Mouse (Mus musculus): ENCODE data around the gene Rbm42. TPM values are rescaled to one million over a fixed set of nuclear protein-coding genes. Genes with fewer than 3 reads are reported as not detected.
A peak's percentile ranks its signal among the peaks of the same experiment; 100 is the strongest.

Rbm42 gene
- polyA plus RNA-seq, 1 experiment from 2014 or later, result 79.5 TPM

GRCm38 (mm10) chr7:30598786-30599185, 51.3 kb downstream of the Rbm42 start, which contains the start of gene Zbtb32:
Zbtb32 (minus strand) TSS chr7:30598909.
- Histone ChIP-seq H3K4me3 (no peak within 1 kb of the TSS), H3K4me1 (peaks cover 15% of the 10 kb centered on the region), H3K27ac (replicated peaks) (no peak within 1 kb of the TSS), H3K27me3 (replicated peaks) (peaks cover 30% of the 10 kb centered on the region), H3K4me2 (peak within 1 kb of the TSS; percentile 49; the same call in 1 of the 2 replicates), H3K36me3 (no peaks in the 10 kb centered on the region), H3K9me3 (no peaks in the 10 kb centered on the region), H3K9ac (no peak within 1 kb of the TSS)
- ATAC-seq (ENCODE audit: extremely low read depth, insufficient number of reproducible peaks, low FRiP score, low TSS enrichment), result no peak
- 88% methylated on average over 12 of the region's 12 CpGs for WGBS

GRCm38 (mm10) chr7:30596811-30597210, 53.3 kb downstream of the Rbm42 start:
- no peak overlapping the region for H3K4me3 ChIP-seq
- H3K27me3 ChIP-seq (replicated peaks), result peaks cover 30% of the 10 kb centered on the region
- H3K4me1 ChIP-seq, result peaks cover 12% of the 10 kb centered on the region
- ATAC-seq (ENCODE audit: extremely low read depth, insufficient number of reproducible peaks, low FRiP score, low TSS enrichment), result no peak
- WGBS, result 72% methylated on average over 5 of the region's 5 CpGs
- no peaks in the 10 kb centered on the region for H3K36me3 ChIP-seq
- H3K9ac ChIP-seq, result no peak overlapping the region
- H3K9me3 ChIP-seq, result no peaks in the 10 kb centered on the region
- no peak overlapping the region for H3K4me2 ChIP-seq
- H3K27ac ChIP-seq (replicated peaks), result no peak overlapping the region

- no peak overlapping the region for H3K4me3 ChIP-seq
- no peaks in the 10 kb centered on the region for H3K9me3 ChIP-seq
- H3K4me2 ChIP-seq, result no peak overlapping the region
- no peak overlapping the region for H3K27ac ChIP-seq (replicated peaks)
- no peak overlapping the region for H3K9ac ChIP-seq
- WGBS, result 72% methylated on average over 5 of the region's 5 CpGs
- no peak for ATAC-seq (ENCODE audit: extremely low read depth, insufficient number of reproducible peaks, low FRiP score, low TSS enrichment)
- H3K36me3 ChIP-seq, result no peaks in the 10 kb centered on the region
- H3K4me1 ChIP-seq, result peaks cover 12% of the 10 kb centered on the region
- H3K27me3 ChIP-seq (replicated peaks), result peaks cover 30% of the 10 kb centered on the region
Measured at GRCm38 (mm10) chr7:30596093-30596492, 54.0 kb downstream of the Rbm42 start.

GRCm38 (mm10) chr7:30594510-30595024, 55.5 kb downstream of the Rbm42 start:
- no peaks in the 10 kb centered on the region for H3K36me3 ChIP-seq
- no peak overlapping the region for H3K4me2 ChIP-seq
- no peak for ATAC-seq (ENCODE audit: extremely low read depth, insufficient number of reproducible peaks, low FRiP score, low TSS enrichment)
- peaks cover 30% of the 10 kb centered on the region for H3K27me3 ChIP-seq (replicated peaks)
- H3K4me1 ChIP-seq, result peaks cover 9% of the 10 kb centered on the region
- H3K4me3 ChIP-seq, result no peak overlapping the region
- no peaks in the 10 kb centered on the region for H3K9me3 ChIP-seq
- H3K9ac ChIP-seq, result no peak overlapping the region
- 53% methylated on average over 4 of the region's 4 CpGs for WGBS
- no peak overlapping the region for H3K27ac ChIP-seq (replicated peaks)

- Histone ChIP-seq H3K9me3 (no peaks in the 10 kb centered on the region), H3K27me3 (replicated peaks) (peaks cover 28% of the 10 kb centered on the region), H3K4me1 (peaks cover 8% of the 10 kb centered on the region), H3K4me2 (no peak overlapping the region), H3K9ac (no peak overlapping the region), H3K36me3 (no peaks in the 10 kb centered on the region), H3K27ac (replicated peaks) (no peak overlapping the region), H3K4me3 (no peak overlapping the region)
- WGBS, result 67% methylated on average over 10 of the region's 10 CpGs
- no peak for ATAC-seq (ENCODE audit: extremely low read depth, insufficient number of reproducible peaks, low FRiP score, low TSS enrichment)
Measured at GRCm38 (mm10) chr7:30593579-30594509, 56.3 kb downstream of the Rbm42 start.

GRCm38 (mm10) chr7:30592772-30593423, 57.2 kb downstream of the Rbm42 start:
- ATAC-seq (ENCODE audit: extremely low read depth, insufficient number of reproducible peaks, low FRiP score, low TSS enrichment), result no peak
- Histone ChIP-seq H3K9ac (no peak overlapping the region), H3K36me3 (no peaks in the 10 kb centered on the region), H3K9me3 (no peaks in the 10 kb centered on the region), H3K4me2 (no peak overlapping the region), H3K4me3 (no peak overlapping the region), H3K4me1 (peaks cover 8% of the 10 kb centered on the region), H3K27ac (replicated peaks) (no peak overlapping the region), H3K27me3 (replicated peaks) (peaks cover 26% of the 10 kb centered on the region)
- WGBS, result 34% methylated on average over 5 of the region's 5 CpGs

- no peak overlapping the region for H3K4me3 ChIP-seq
- H3K9ac ChIP-seq, result 0 out of 2 replicates have a peak overlapping the region, but pooled peaks have one; percentile 7
- no peaks in the 10 kb centered on the region for H3K9me3 ChIP-seq
- no peak overlapping the region for H3K4me2 ChIP-seq
- H3K36me3 ChIP-seq, result peaks cover 4% of the 10 kb centered on the region
- 50% methylated on average over 4 of the region's 4 CpGs for WGBS
- no peak overlapping the region for H3K27ac ChIP-seq (replicated peaks)
- no peak for ATAC-seq (ENCODE audit: extremely low read depth, insufficient number of reproducible peaks, low FRiP score, low TSS enrichment)
- H3K4me1 ChIP-seq, result peaks cover 20% of the 10 kb centered on the region
- peaks cover 17% of the 10 kb centered on the region for H3K27me3 ChIP-seq (replicated peaks)
Measured at GRCm38 (mm10) chr7:30591605-30591951, 58.5 kb downstream of the Rbm42 start.

Other genes with a start within 250 kb of the Rbm42 start
- gene Tyrobp, start 236.6 kb downstream of the Rbm42 start, polyA plus RNA-seq (2015; fragmentation: Nextera tagmentation; extraction: Ambion mirVana), result 27.8 and 28.7 TPM in 2 replicates
- 0.66 and 0.90 TPM in 2 replicates for gene Hcst, start 230.5 kb downstream of the Rbm42 start, polyA plus RNA-seq (2015; fragmentation: Nextera tagmentation; extraction: Ambion mirVana)
- gene Nfkbid, start 228.6 kb downstream of the Rbm42 start, polyA plus RNA-seq (2015; fragmentation: Nextera tagmentation; extraction: Ambion mirVana), result 1.2 and 1.4 TPM in 2 replicates
- 26.8 and 29.5 TPM in 2 replicates for gene Aplp1, start 204.8 kb downstream of the Rbm42 start, polyA plus RNA-seq (2015; fragmentation: Nextera tagmentation; extraction: Ambion mirVana)
- 0.45 and 0.49 TPM in 2 replicates for gene Kirrel2, start 192.6 kb downstream of the Rbm42 start, polyA plus RNA-seq (2015; fragmentation: Nextera tagmentation; extraction: Ambion mirVana)
- gene Nphs1, start 192.0 kb downstream of the Rbm42 start, polyA plus RNA-seq (2015; fragmentation: Nextera tagmentation; extraction: Ambion mirVana), result 0.12 TPM in 1 of 2 replicates, not detected in the other
- 0.13 and 1.0 TPM in 2 replicates for gene Prodh2, start 156.7 kb downstream of the Rbm42 start, polyA plus RNA-seq (2015; fragmentation: Nextera tagmentation; extraction: Ambion mirVana)
- 8.0 and 9.3 TPM in 2 replicates for gene Arhgap33, start 115.3 kb downstream of the Rbm42 start, polyA plus RNA-seq (2015; fragmentation: Nextera tagmentation; extraction: Ambion mirVana)
- gene Hspb6, start 98.1 kb downstream of the Rbm42 start, polyA plus RNA-seq (2015; fragmentation: Nextera tagmentation; extraction: Ambion mirVana), result 76.6 and 86.4 TPM in 2 replicates
- 8.7 and 9.6 TPM in 2 replicates for gene Proser3, start 98.0 kb downstream of the Rbm42 start, polyA plus RNA-seq (2015; fragmentation: Nextera tagmentation; extraction: Ambion mirVana)
- gene Lin37, start 90.5 kb downstream of the Rbm42 start, polyA plus RNA-seq (2015; fragmentation: Nextera tagmentation; extraction: Ambion mirVana), result 31.0 and 36.9 TPM in 2 replicates
- gene U2af1l4, start 87.0 kb downstream of the Rbm42 start, polyA plus RNA-seq (2015; fragmentation: Nextera tagmentation; extraction: Ambion mirVana), result 85.6 and 92.3 TPM in 2 replicates
- gene Gm49396, start 87.0 kb downstream of the Rbm42 start, polyA plus RNA-seq (2015; fragmentation: Nextera tagmentation; extraction: Ambion mirVana), result 7.4 and 8.4 TPM in 2 replicates
- 114 and 116 TPM in 2 replicates for gene Psenen, start 86.7 kb downstream of the Rbm42 start, polyA plus RNA-seq (2015; fragmentation: Nextera tagmentation; extraction: Ambion mirVana)
- 3.5 and 3.6 TPM in 2 replicates for gene Igflr1, start 84.9 kb downstream of the Rbm42 start, polyA plus RNA-seq (2015; fragmentation: Nextera tagmentation; extraction: Ambion mirVana)
- gene Kmt2b, start 61.6 kb downstream of the Rbm42 start, polyA plus RNA-seq (2015; fragmentation: Nextera tagmentation; extraction: Ambion mirVana), result 4.4 and 5.7 TPM in 2 replicates
- gene Zbtb32, start 51.4 kb downstream of the Rbm42 start, polyA plus RNA-seq (2015; fragmentation: Nextera tagmentation; extraction: Ambion mirVana), result 0.13 and 0.19 TPM in 2 replicates
- 0.33 and 0.37 TPM in 2 replicates for gene Upk1a, start 37.5 kb downstream of the Rbm42 start, polyA plus RNA-seq (2015; fragmentation: Nextera tagmentation; extraction: Ambion mirVana)
- 1,963 and 2,109 TPM in 2 replicates for gene Cox6b1, start 24.2 kb downstream of the Rbm42 start, polyA plus RNA-seq (2015; fragmentation: Nextera tagmentation; extraction: Ambion mirVana)
- gene Etv2, start 14.5 kb downstream of the Rbm42 start, polyA plus RNA-seq (2015; fragmentation: Nextera tagmentation; extraction: Ambion mirVana), result 0.33 and 0.37 TPM in 2 replicates
- 30.1 and 32.3 TPM in 2 replicates for gene Haus5, start 14.7 kb upstream of the Rbm42 start, polyA plus RNA-seq (2015; fragmentation: Nextera tagmentation; extraction: Ambion mirVana)
- not detected in 2 replicates for gene Pmis2, start 21.3 kb upstream of the Rbm42 start, polyA plus RNA-seq (2015; fragmentation: Nextera tagmentation; extraction: Ambion mirVana)
- 1.9 TPM in 2 replicates for gene 2200002J24Rik, start 48.6 kb upstream of the Rbm42 start, polyA plus RNA-seq (2015; fragmentation: Nextera tagmentation; extraction: Ambion mirVana)
- 0.46 and 1.0 TPM in 2 replicates for gene Atp4a, start 61.9 kb upstream of the Rbm42 start, polyA plus RNA-seq (2015; fragmentation: Nextera tagmentation; extraction: Ambion mirVana)
- gene Tmem147, start 79.2 kb upstream of the Rbm42 start, polyA plus RNA-seq (2015; fragmentation: Nextera tagmentation; extraction: Ambion mirVana), result 165 and 182 TPM in 2 replicates
- gene Gapdhs, start 93.4 kb upstream of the Rbm42 start, polyA plus RNA-seq (2015; fragmentation: Nextera tagmentation; extraction: Ambion mirVana), result 0.20 and 0.64 TPM in 2 replicates
- gene Sbsn, start 101.2 kb upstream of the Rbm42 start, polyA plus RNA-seq (2015; fragmentation: Nextera tagmentation; extraction: Ambion mirVana), result 0.47 and 0.68 TPM in 2 replicates
- gene Dmkn, start 113.4 kb upstream of the Rbm42 start, polyA plus RNA-seq (2015; fragmentation: Nextera tagmentation; extraction: Ambion mirVana), result 0.71 and 1.2 TPM in 2 replicates
- gene Krtdap, start 137.6 kb upstream of the Rbm42 start, polyA plus RNA-seq (2015; fragmentation: Nextera tagmentation; extraction: Ambion mirVana), result 0.41 and 0.53 TPM in 2 replicates
- not detected in 2 replicates for gene Ffar2, start 173.5 kb upstream of the Rbm42 start, polyA plus RNA-seq (2015; fragmentation: Nextera tagmentation; extraction: Ambion mirVana)
- not detected in 2 replicates for gene Ffar3, start 205.9 kb upstream of the Rbm42 start, polyA plus RNA-seq (2015; fragmentation: Nextera tagmentation; extraction: Ambion mirVana)
- gene Ffar1, start 211.2 kb upstream of the Rbm42 start, polyA plus RNA-seq (2015; fragmentation: Nextera tagmentation; extraction: Ambion mirVana), result not detected in 2 replicates
- gene Cd22, start 230.0 kb upstream of the Rbm42 start, polyA plus RNA-seq (2015; fragmentation: Nextera tagmentation; extraction: Ambion mirVana), result not detected in 2 replicates